Mouse (Mus musculus): ENCODE measurements at regions not wholly inside any gene's neighbourhood (a gene's known extent, or its start where the extent isn't known, plus 50 kb on each side); places are given as distances from the start of the nearest gene placed in this dataset.

GRCm38 (mm10) chr15:33759496-33759895, 598.2 kb downstream of the 9430069I07Rik start:
- Histone ChIP-seq H3K79me3 (ENCODE audit: low read depth) (no peaks in the 10 kb centered on the region), H3ac (ENCODE audit: control insufficient read depth, insufficient read length, low read depth) (no peak overlapping the region), H3K79me2 (ENCODE audit: control insufficient read depth, insufficient read depth) (no peaks in the 10 kb centered on the region), H3K4me3 (ENCODE audit: insufficient read depth, poor library complexity, severe bottlenecking) (no peak overlapping the region), H3K36me3 (ENCODE audit: control insufficient read depth, insufficient read depth) (no peaks in the 10 kb centered on the region), H3K27me3 (ENCODE audit: control insufficient read depth, insufficient read depth, insufficient read length) (no peaks in the 10 kb centered on the region)
- no peak for TF ChIP-seq CEBPB (IDR thresholded peaks at IDR 0.05; ENCODE audit: low read depth)
- TF ChIP-seq MYOD1 (IDR thresholded peaks at IDR 0.05; ENCODE audit: control insufficient read depth, insufficient read length, low read depth): no peak
- TF ChIP-seq MYOG (IDR thresholded peaks at IDR 0.05; ENCODE audit: control insufficient read depth, extremely low read depth, insufficient read length): no peak
- no peak for TF ChIP-seq FOSL1 (IDR thresholded peaks at IDR 0.05; ENCODE audit: insufficient read depth, low read length, poor library complexity, severe bottlenecking)
- TF ChIP-seq CTCF (IDR thresholded peaks at IDR 0.05; ENCODE audit: control insufficient read depth, insufficient read depth, insufficient read length): no peak
- TF ChIP-seq USF1 (IDR thresholded peaks at IDR 0.05; ENCODE audit: low read depth): no peak
- no peak for TF ChIP-seq MAX (IDR thresholded peaks at IDR 0.05)

- Histone ChIP-seq H3K79me3 (ENCODE audit: low read depth) (no peaks in the 10 kb centered on the region), H3K27me3 (ENCODE audit: control insufficient read depth, insufficient read depth, insufficient read length) (no peaks in the 10 kb centered on the region), H3K4me3 (ENCODE audit: insufficient read depth, poor library complexity, severe bottlenecking) (no peak overlapping the region), H3K36me3 (ENCODE audit: control insufficient read depth, insufficient read depth) (no peaks in the 10 kb centered on the region), H3ac (ENCODE audit: control insufficient read depth, insufficient read length, low read depth) (no peak overlapping the region), H3K79me2 (ENCODE audit: control insufficient read depth, insufficient read depth) (no peaks in the 10 kb centered on the region)
- no peak for TF ChIP-seq CTCF (IDR thresholded peaks at IDR 0.05; ENCODE audit: control insufficient read depth, insufficient read depth, insufficient read length)
- TF ChIP-seq USF1 (IDR thresholded peaks at IDR 0.05; ENCODE audit: low read depth): no peak
- TF ChIP-seq MYOG (IDR thresholded peaks at IDR 0.05; ENCODE audit: control insufficient read depth, extremely low read depth, insufficient read length): no peak
- TF ChIP-seq MAX (IDR thresholded peaks at IDR 0.05): no peak
- TF ChIP-seq FOSL1 (IDR thresholded peaks at IDR 0.05; ENCODE audit: insufficient read depth, low read length, poor library complexity, severe bottlenecking): no peak
- no peak for TF ChIP-seq MYOD1 (IDR thresholded peaks at IDR 0.05; ENCODE audit: control insufficient read depth, insufficient read length, low read depth)
- TF ChIP-seq CEBPB (IDR thresholded peaks at IDR 0.05; ENCODE audit: low read depth): no peak
Observed at GRCm38 (mm10) chr15:33758771-33759170, 598.9 kb downstream of the 9430069I07Rik start.
